Mouse (Mus musculus) lung, adult 18-20 months (tissue): ENCODE results near the gene Minos1.

Source experiments
- DNase-seq, 2 experiments: peaks; one replicate each; pipeline ENCODE4 v3.0.0; 2022; ENCODE audit warnings: mixed read lengths in 2 of 2

Minos1 gene

GRCm38 (mm10) chr4:139142985-139143384 is 12.1 kb upstream of the Minos1 start:
- DNase-seq, result no peak

- DNase-seq, result no peak
These were observed 10.9 kb upstream of the Minos1 start for GRCm38 (mm10) chr4:139141785-139142184.

- DNase-seq, result no peak
These were observed 9.4 kb upstream of the Minos1 start for GRCm38 (mm10) chr4:139140267-139140666.

- DNase-seq, result no peak
These were observed 5.1 kb upstream of the Minos1 start for GRCm38 (mm10) chr4:139136011-139136410.

GRCm38 (mm10) chr4:139133109-139133508 is 2.2 kb upstream of the Minos1 start:
- no peak for DNase-seq

GRCm38 (mm10) chr4:139131858-139132672 is 1.2 kb upstream of the Minos1 start:
- no peak for DNase-seq

- DNase-seq, result peak; percentile 23 to 45
These were observed 860 bp downstream of the Minos1 start for GRCm38 (mm10) chr4:139129806-139130700.

- DNase-seq, result no peak
These were observed 4.4 kb downstream of the Minos1 start for GRCm38 (mm10) chr4:139126475-139126874.

GRCm38 (mm10) chr4:139124940-139125339 is 6.0 kb downstream of the Minos1 start:
- no peak for DNase-seq

- DNase-seq, result no peak
These were observed 8.4 kb downstream of the Minos1 start for GRCm38 (mm10) chr4:139122557-139122956.

GRCm38 (mm10) chr4:139120998-139121397 is 9.9 kb downstream of the Minos1 start:
- peak in 1 of 2 experiments; percentile 28 for DNase-seq

- no peak for DNase-seq
These were observed 10.6 kb downstream of the Minos1 start for GRCm38 (mm10) chr4:139120281-139120814.

- DNase-seq, result no peak
These were observed 14.4 kb downstream of the Minos1 start for GRCm38 (mm10) chr4:139116356-139117063.

GRCm38 (mm10) chr4:139115721-139116120 is 15.2 kb downstream of the Minos1 start:
- DNase-seq, result no peak

GRCm38 (mm10) chr4:139112482-139112881 is 18.4 kb downstream of the Minos1 start:
- no peak for DNase-seq

- DNase-seq, result no peak
These were observed 19.5 kb downstream of the Minos1 start for GRCm38 (mm10) chr4:139111421-139111820.

GRCm38 (mm10) chr4:139110858-139111257 is 20.1 kb downstream of the Minos1 start:
- no peak for DNase-seq

GRCm38 (mm10) chr4:139105453-139105852 is 25.5 kb downstream of the Minos1 start:
- no peak for DNase-seq

- no peak for DNase-seq
These were observed 29.4 kb downstream of the Minos1 start for GRCm38 (mm10) chr4:139101546-139101945.

- no peak for DNase-seq
These were observed 30.6 kb downstream of the Minos1 start for GRCm38 (mm10) chr4:139100326-139100725.

GRCm38 (mm10) chr4:139096201-139096600 is 34.7 kb downstream of the Minos1 start:
- peak; percentile 38 to 62 for DNase-seq

- DNase-seq, result peak; percentile 63 to 69
These were observed 35.5 kb downstream of the Minos1 start for GRCm38 (mm10) chr4:139095406-139095805.

GRCm38 (mm10) chr4:139093196-139093530 is 37.8 kb downstream of the Minos1 start:
- no peak for DNase-seq
